Mouse (Mus musculus): ENCODE data around the gene Iqgap2.

DNA sequence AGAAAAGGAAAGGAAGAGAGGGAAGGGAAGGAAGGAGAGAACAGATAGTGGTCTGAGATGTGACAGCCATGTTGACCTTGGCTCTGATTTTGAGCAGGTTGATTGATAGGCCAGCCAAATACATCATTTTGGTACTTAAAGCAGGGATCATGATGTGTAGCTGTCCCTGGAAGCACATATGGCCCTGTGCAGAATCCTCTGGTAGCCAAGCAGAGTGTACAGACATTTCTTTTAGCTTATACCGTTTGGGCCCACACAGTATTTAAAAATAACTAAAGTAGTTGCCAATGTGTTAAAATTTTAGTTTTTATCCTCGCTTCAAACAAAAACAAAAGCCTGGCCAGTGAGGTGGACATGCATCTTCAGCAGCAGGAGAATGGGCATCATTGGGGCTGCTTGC, 17.5 kb upstream of the Iqgap2 start:
- TF ChIP-seq CTCF (IDR thresholded peaks at IDR 0.05; ENCODE audit: control insufficient read depth, insufficient read depth, low read length) (no peak), POLR2A (IDR thresholded peaks at IDR 0.05; ENCODE audit: borderline replicate concordance, control insufficient read depth, low read depth, low read length) (no peak)

All from bone marrow, adult 2 months (tissue).